Mouse (Mus musculus) midbrain, embryonic 10.5 days (tissue): Measurements from ENCODE around the gene Gjd3. TPM values are rescaled to one million over a fixed set of nuclear protein-coding genes. Genes with fewer than 3 reads are reported as not detected.

Source experiments
- DNase-seq: peaks from one replicate; pipeline ENCODE4 v3.0.0-alpha.2; 2017; ENCODE audit warnings: low spot score
- H3K27ac ChIP-seq: fragments of 300-500 bp; sonication (generic); replicated peaks from 2 replicates; pipeline ENCODE4 v1.5.1; 2016; ENCODE audit warnings: mild to moderate bottlenecking
- H3K27me3 ChIP-seq: fragments of 300-500 bp; sonication (generic); 2 replicates; pipeline ENCODE4 v1.6.1; 2016; ENCODE audit warnings: low read depth, mild to moderate bottlenecking; ENCODE audit not compliant: poor library complexity, severe bottlenecking
- H3K36me3 ChIP-seq: fragments of 300-500 bp; sonication (generic); 2 replicates; pipeline ENCODE4 v1.6.1; 2016; ENCODE audit warnings: mild to moderate bottlenecking, moderate library complexity
- H3K4me1 ChIP-seq: fragments of 300-500 bp; sonication (generic); 2 replicates; pipeline ENCODE4 v1.6.1; 2016
- H3K4me3 ChIP-seq: fragments of 300-500 bp; sonication (generic); 2 replicates; pipeline ENCODE4 v1.5.1; 2016; ENCODE audit warnings: mild to moderate bottlenecking, moderate library complexity
- H3K9me3 ChIP-seq: fragments of 300-500 bp; sonication (generic); replicated peaks from 2 replicates; pipeline ENCODE4 v1.6.1; 2016; ENCODE audit warnings: mild to moderate bottlenecking
- WGBS: fragments of 180-500 bp; shearing (Covaris S2); methylation state at CpG from one replicate; pipeline ENCODE4 v1.1.7; 2016; 5-methylcytosine and 5-hydroxymethylcytosine counted together
- polyA plus RNA-seq: library from polyadenylated mRNA; unstranded; fragments of >200 nt; fragmentation: Nextera tagmentation; extraction: Ambion mirVana; gene quantifications from 2 replicates; pipeline ENCODE4 v1.2.1, GENCODE M21; 2016

The Gjd3 gene
- polyA plus RNA-seq, 1 experiment from 2014 or later, result not detected

GRCm38 (mm10) chr11:98947969-98948569 lies 34.7 kb downstream of the Gjd3 start:
- 91% methylated on average over 18 of the region's 18 CpGs for WGBS
- Histone ChIP-seq H3K36me3 (peaks cover 19% of the 10 kb centered on the region; the same call in 1 of the 2 replicates), H3K4me1 (peaks cover 68% of the 10 kb centered on the region), H3K4me3 (no peak overlapping the region), H3K27ac (no peak overlapping the region), H3K27me3 (no peaks in the 10 kb centered on the region), H3K9me3 (no peaks in the 10 kb centered on the region)
- DNase-seq, result no peak

GRCm38 (mm10) chr11:98945605-98945977 lies 37.2 kb downstream of the Gjd3 start:
- H3K4me1 ChIP-seq, result peaks cover 76% of the 10 kb centered on the region
- peak overlapping the region; percentile 94 for H3K27ac ChIP-seq

GRCm38 (mm10) chr11:98944897-98945604 lies 37.8 kb downstream of the Gjd3 start:
- peak overlapping the region; percentile 28; the same call in 1 of the 2 replicates for H3K4me3 ChIP-seq
- peaks cover 76% of the 10 kb centered on the region for H3K4me1 ChIP-seq
- 0 out of 2 replicates have a peak, but pooled peaks cover 2% of the 10 kb centered on the region for H3K27me3 ChIP-seq
- WGBS, result 25% methylated on average over 11 of the region's 11 CpGs
- peak overlapping the region; percentile 94 for H3K27ac ChIP-seq
- H3K9me3 ChIP-seq, result no peaks in the 10 kb centered on the region
- H3K36me3 ChIP-seq, result no peaks in the 10 kb centered on the region; the same call in 1 of the 2 replicates
- DNase-seq, result no peak

More at GRCm38 (mm10) chr11:98945605-98945977, 37.2 kb downstream of the Gjd3 start:
- 43% methylated on average over 3 of the region's 3 CpGs for WGBS
- Histone ChIP-seq H3K9me3 (no peaks in the 10 kb centered on the region), H3K27me3 (no peaks in the 10 kb centered on the region), H3K4me3 (peak overlapping the region; percentile 19; the same call in 1 of the 2 replicates), H3K36me3 (peaks cover 5% of the 10 kb centered on the region; the same call in 1 of the 2 replicates)
- DNase-seq, result no peak

GRCm38 (mm10) chr11:98943741-98944461 lies 38.9 kb downstream of the Gjd3 start:
- H3K4me3 ChIP-seq, result peak overlapping the region; percentile 28
- 29% methylated on average over 14 of the region's 14 CpGs for WGBS
- H3K36me3 ChIP-seq, result no peaks in the 10 kb centered on the region
- peaks cover 13% of the 10 kb centered on the region for H3K27me3 ChIP-seq
- H3K27ac ChIP-seq, result peak overlapping the region; percentile 94
- no peak for DNase-seq
- H3K4me1 ChIP-seq, result peaks cover 78% of the 10 kb centered on the region
- H3K9me3 ChIP-seq, result no peaks in the 10 kb centered on the region

GRCm38 (mm10) chr11:98942923-98943641 lies 39.7 kb downstream of the Gjd3 start:
- no peak for DNase-seq
- Histone ChIP-seq H3K9me3 (no peaks in the 10 kb centered on the region), H3K27ac (peak overlapping the region; percentile 94), H3K27me3 (peaks cover 19% of the 10 kb centered on the region), H3K4me1 (peaks cover 87% of the 10 kb centered on the region), H3K4me3 (peak overlapping the region; percentile 74; the same call in 1 of the 2 replicates), H3K36me3 (no peaks in the 10 kb centered on the region)
- 82% methylated on average over 8 of the region's 8 CpGs for WGBS

- peaks cover 19% of the 10 kb centered on the region for H3K27me3 ChIP-seq
- peak overlapping the region; percentile 94 for H3K27ac ChIP-seq
- 68% methylated on average over 3 of the region's 3 CpGs for WGBS
- H3K36me3 ChIP-seq, result no peaks in the 10 kb centered on the region
- peak overlapping the region; percentile 74 for H3K4me3 ChIP-seq
- H3K9me3 ChIP-seq, result no peaks in the 10 kb centered on the region
- no peak for DNase-seq
- H3K4me1 ChIP-seq, result peaks cover 92% of the 10 kb centered on the region
Observed at GRCm38 (mm10) chr11:98942555-98942922, 40.3 kb downstream of the Gjd3 start.

- peak overlapping the region; percentile 94 for H3K27ac ChIP-seq
- peak; percentile 91 for DNase-seq
- peak overlapping the region; percentile 74 for H3K4me3 ChIP-seq
- H3K27me3 ChIP-seq, result peaks cover 19% of the 10 kb centered on the region
- no peaks in the 10 kb centered on the region for H3K9me3 ChIP-seq
- H3K4me1 ChIP-seq, result peaks cover 94% of the 10 kb centered on the region
- H3K36me3 ChIP-seq, result no peaks in the 10 kb centered on the region
- WGBS, result 8% methylated on average over 15 of the region's 15 CpGs
Observed at GRCm38 (mm10) chr11:98941826-98942550, 40.8 kb downstream of the Gjd3 start.

- no peak for DNase-seq
- Histone ChIP-seq H3K36me3 (no peaks in the 10 kb centered on the region), H3K4me1 (peaks cover 98% of the 10 kb centered on the region), H3K9me3 (no peaks in the 10 kb centered on the region), H3K4me3 (peak overlapping the region; percentile 74), H3K27ac (peak overlapping the region; percentile 94), H3K27me3 (peaks cover 25% of the 10 kb centered on the region)
- WGBS, result 7% methylated on average over 12 of the region's 12 CpGs
Observed at GRCm38 (mm10) chr11:98941341-98941825, 41.4 kb downstream of the Gjd3 start.

- Histone ChIP-seq H3K27ac (peak overlapping the region; percentile 94), H3K9me3 (no peaks in the 10 kb centered on the region), H3K4me3 (peak overlapping the region; percentile 74), H3K4me1 (peaks cover 100% of the 10 kb centered on the region), H3K36me3 (no peaks in the 10 kb centered on the region), H3K27me3 (peaks cover 32% of the 10 kb centered on the region)
- WGBS, result 26% methylated on average over 3 of the region's 3 CpGs
- DNase-seq, result no peak
Observed at GRCm38 (mm10) chr11:98940776-98941175, 42.0 kb downstream of the Gjd3 start.

- no peak for DNase-seq
Observed at GRCm38 (mm10) chr11:98939953-98940641, 42.7 kb downstream of the Gjd3 start.

More at GRCm38 (mm10) chr11:98939953-98940641, 42.7 kb downstream of the Gjd3 start:
- Histone ChIP-seq H3K4me1 (peaks cover 94% of the 10 kb centered on the region), H3K4me3 (peak overlapping the region; percentile 74), H3K27ac (peak overlapping the region; percentile 94; the same call in 1 of the 2 replicates), H3K27me3 (peaks cover 38% of the 10 kb centered on the region), H3K9me3 (no peaks in the 10 kb centered on the region), H3K36me3 (no peaks in the 10 kb centered on the region)
- WGBS, result 50% methylated on average over 11 of the region's 11 CpGs
